Mouse (Mus musculus): ENCODE data around the gene Serinc5.
A peak's percentile ranks its signal among the peaks of the same experiment; 100 is the strongest.
"Not testable (repeated sequence)": the region's sequence is repeated elsewhere in the genome, so short reads cannot be mapped to it uniquely, and the experiment has no call there.

Serinc5 gene

DNA sequence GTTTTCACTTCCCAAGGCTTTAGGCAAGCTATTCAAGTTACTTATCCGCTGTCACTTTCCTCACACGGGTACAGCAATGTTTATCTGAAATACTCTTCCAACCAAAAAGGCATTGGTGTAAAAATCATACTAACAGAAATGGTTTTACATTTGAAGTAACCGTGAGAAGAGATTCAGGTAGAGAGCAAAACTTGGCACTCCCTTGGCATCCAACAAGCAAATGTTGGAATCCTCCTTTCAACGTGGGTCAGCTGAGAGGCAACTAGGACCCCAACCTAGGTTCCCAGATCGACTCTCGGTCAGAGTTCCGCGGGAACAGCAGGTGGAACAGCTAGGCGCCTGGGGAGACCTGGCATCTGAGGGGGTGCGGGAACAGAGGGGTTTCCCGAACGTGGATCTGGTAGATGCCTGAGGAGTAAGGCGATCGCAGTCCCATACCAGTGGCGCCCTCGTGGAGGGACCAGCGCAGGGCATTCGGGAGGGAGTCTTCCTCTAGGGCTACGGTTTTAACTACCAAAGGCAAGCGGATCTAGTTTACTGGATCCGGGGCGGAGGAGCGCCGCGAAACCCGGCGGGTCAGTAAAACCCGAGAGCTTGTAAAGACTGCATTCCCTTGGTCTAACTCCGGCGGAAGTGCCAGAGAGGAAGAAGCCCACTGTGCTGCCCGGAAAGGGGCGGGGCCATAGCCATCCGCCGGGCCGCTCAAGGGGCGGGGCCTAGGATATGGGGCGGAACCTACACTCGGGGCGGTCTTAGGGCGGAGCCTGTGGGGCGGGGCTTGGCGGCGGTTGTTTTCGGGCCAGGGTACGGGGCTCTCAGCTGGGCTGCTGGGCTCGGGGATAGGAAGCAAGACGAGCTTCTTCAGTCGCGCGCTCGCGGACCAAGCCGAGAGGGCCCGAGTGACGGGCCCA lies at the start of gene Serinc5:
Serinc5 (plus strand) TSS at position 781 of the 911 bp plus-strand sequence.
- DNase-seq (ENCODE audit: low read depth), result peak; percentile 95

GRCm38 (mm10) chr13:92576072-92576471 lies 34.8 kb upstream of the Serinc5 start, which contains the start of gene Spz1:
TSS of gene Spz1 (minus strand) at chr13:92576172.
- no peak for DNase-seq (ENCODE audit: low read depth)

DNA sequence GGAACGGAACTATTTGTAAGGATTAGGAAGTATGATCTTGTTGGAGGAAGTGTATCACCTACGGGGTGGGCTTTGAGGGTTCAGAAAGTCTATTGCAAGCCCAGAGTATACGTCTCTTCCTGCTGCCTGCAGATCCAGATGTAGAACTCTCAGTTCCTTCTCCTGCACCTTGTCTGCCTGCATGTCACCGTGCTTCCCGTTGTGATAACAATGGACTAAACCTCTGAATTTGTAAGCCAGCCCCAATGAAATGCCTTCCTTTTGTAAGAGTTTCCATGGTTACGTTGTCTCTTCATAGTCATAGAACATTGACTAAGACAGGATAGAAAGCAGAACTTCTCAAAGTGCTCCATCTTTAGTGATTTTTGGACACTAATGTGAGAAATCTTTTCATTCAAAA lies 34.2 kb upstream of the Serinc5 start:
- no peak for DNase-seq (ENCODE audit: low read depth)

- DNase-seq (ENCODE audit: low read depth), result no peak
Measured at GRCm38 (mm10) chr13:92578210-92578609, 32.7 kb upstream of the Serinc5 start.

DNA sequence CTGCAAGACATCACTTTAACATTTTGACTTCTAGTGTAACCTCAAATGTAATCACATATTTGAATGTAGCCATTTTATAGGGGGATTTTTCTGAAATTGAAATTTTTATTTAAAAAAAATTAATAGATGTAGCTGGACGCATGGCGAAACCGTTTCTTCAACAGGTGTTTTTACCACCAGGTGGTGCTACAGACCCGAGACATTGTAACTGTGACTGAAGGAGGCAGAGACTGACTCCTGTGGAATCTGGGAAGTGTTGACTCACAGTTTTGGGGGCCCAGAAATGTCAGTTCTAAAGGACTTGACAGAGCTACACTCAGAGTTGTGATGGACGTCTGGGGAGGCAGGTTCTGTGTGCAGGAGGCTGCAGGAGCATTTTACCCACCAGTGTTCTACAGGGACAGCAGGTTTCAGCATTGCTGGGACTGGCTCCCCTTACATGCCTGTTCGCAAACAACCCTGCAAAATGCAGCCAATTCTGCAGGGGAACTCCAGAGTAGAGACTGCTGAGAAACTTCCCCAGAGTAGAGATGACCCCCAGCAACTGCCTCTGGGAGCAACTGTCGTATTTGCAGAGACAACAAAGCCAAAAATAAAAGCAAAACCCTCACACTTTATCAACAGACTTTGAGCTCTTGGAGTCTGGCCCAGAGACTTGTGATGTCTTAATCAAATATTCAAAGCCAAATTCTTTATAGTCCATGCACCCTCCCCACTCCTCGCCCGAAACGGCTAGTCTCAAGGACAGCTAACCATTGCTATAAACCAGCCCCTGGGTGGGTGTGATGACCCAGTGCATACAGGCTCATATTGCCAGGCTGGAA lies 30.5 kb upstream of the Serinc5 start:
- DNase-seq (ENCODE audit: low read depth), result peak; percentile 90

DNA sequence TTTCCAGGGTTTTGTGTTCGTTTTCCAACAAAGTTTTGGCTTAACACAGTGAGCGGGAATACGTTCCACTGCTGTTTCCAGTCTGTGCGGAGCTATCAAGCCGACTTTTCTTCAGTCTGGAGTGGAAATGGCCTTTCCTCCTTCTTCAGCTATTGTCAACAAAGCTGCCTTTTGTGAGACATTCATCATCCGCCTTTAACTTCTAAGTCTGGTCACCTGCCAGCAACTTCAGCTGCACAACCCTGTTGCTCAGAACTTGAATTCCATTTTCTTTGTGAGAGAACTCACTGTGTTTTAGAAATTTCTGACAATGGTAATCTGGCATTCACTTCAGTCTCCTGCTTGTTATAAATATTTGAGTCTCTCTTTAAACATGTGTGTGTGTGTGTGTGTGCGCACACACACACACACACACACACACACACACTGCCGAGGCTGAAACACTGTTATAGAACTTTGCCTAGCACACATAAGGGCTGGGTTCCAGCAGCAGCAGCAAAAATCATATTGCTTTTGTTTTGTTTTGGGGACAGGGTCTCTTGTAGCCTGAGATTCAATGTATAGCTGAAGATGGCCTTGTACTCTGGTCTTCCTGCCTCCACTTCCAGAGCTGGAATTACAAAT lies 26.7 kb upstream of the Serinc5 start:
- DNase-seq (ENCODE audit: low read depth), result peak; percentile 49

DNA sequence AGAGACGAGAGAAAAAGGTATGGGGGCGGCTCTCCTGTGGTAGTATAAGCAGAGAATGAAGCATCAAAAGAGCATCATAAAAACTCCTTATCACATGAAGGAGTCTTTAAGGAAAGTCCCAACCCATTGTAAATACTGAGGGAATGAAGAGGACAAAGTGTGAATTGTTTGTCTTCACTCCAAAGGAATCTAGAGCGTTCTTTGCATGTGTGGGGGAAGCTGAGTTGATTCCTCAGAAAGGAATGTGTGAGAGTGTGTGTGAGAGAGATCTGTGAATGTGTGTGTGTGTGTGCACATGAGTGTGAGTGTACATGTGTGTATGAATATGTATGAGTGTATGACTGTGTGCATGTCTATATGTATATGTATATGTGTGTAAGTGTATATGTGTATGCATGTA lies 22.2 kb upstream of the Serinc5 start:
- no peak for DNase-seq (ENCODE audit: low read depth)

- peak; percentile 8 for DNase-seq (ENCODE audit: low read depth)
Measured at GRCm38 (mm10) chr13:92589255-92589654, 21.6 kb upstream of the Serinc5 start.

DNA sequence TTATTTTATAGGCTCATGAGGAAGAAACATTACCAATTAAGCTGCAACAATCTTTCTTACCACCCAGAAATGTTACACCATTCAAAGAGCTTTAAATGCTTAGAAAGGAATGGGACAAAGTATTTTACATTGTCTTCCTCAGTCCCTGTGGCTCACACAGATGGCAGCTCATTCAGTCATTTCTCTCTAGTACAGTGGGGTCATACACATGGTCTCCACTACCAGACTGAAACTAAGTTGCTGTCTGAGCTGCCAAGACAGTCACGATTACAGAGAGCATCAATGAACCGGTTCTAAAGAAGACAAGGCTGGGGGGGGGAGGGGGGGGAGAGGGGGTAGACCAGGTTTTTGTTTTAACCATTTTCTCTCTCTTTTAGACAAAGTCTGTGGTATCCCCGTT lies 19.7 kb upstream of the Serinc5 start:
- no peak for DNase-seq (ENCODE audit: low read depth)

GRCm38 (mm10) chr13:92592268-92592785 lies 18.6 kb upstream of the Serinc5 start:
- no peak for DNase-seq (ENCODE audit: low read depth)

DNA sequence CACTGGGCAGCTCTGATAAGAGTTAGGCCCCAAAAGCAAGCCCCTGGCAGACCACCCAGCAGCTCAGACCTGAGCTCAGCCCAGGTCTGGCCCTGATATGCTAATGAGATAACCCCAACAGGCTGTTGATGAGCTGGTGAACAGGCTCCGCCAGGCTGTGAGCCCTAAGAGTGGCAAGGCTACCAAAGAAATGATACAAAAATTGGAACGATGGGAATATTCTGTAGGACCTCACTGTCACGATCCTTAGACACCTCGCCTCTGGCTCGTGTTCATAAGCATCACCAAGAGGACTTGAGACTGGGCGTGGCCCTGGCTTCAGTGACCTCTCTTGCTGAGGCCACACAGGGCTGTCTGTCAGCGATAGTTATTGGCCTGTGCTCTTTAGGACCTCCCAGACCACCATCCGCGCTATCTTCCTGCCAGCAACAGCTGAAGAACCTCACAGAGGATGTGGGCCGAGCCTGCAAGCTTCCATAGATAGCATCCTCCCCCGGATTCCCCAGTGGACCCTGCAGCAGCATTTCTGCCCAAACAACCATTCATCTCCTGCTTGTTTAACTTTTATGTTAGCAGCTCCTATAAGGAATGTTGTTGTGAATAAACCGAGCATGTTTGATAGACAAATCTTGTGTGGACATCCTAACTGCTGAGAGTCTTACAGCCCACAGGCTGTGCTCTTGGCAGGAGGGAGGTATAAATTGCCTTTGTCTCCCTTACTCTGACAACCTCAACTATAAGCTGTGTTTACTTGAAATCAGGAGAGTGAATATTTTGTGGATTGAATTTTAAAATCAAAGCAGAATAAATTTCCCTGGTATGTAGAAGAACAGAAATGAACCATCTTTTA lies 17.9 kb upstream of the Serinc5 start:
- DNase-seq (ENCODE audit: low read depth), result no peak

GRCm38 (mm10) chr13:92593731-92594396 lies 17.0 kb upstream of the Serinc5 start:
- DNase-seq (ENCODE audit: low read depth), result no peak

DNA sequence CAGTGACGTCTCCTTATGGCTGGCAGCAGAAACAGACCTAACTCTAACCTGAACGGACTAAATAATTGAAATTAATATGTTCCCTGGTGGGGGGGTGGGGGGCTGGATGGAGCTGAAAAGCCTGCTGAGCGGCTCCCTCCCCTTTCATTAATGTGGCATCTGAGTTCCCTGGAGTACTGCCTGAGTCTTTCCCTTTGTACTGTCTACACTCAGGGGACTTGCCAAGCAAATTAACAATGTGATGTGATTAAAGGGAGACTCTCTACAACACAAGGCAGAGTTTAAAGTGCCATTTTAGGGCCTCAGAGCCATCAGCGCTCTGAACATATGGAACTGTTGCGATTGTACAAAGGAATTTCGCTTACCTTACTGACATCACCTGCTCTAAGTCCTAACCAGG lies 16.4 kb upstream of the Serinc5 start:
- no peak for DNase-seq (ENCODE audit: low read depth)

GRCm38 (mm10) chr13:92594907-92595306 lies 16.0 kb upstream of the Serinc5 start:
- no peak for DNase-seq (ENCODE audit: low read depth)

GRCm38 (mm10) chr13:92595424-92595823 lies 15.5 kb upstream of the Serinc5 start:
- DNase-seq (ENCODE audit: low read depth), result no peak

- not testable (repeated sequence) for DNase-seq (ENCODE audit: low read depth)
Measured at GRCm38 (mm10) chr13:92605306-92605705, 5.6 kb upstream of the Serinc5 start.

- no peak for DNase-seq (ENCODE audit: low read depth)
Measured at GRCm38 (mm10) chr13:92609486-92610310, 1.2 kb upstream of the Serinc5 start.

DNA sequence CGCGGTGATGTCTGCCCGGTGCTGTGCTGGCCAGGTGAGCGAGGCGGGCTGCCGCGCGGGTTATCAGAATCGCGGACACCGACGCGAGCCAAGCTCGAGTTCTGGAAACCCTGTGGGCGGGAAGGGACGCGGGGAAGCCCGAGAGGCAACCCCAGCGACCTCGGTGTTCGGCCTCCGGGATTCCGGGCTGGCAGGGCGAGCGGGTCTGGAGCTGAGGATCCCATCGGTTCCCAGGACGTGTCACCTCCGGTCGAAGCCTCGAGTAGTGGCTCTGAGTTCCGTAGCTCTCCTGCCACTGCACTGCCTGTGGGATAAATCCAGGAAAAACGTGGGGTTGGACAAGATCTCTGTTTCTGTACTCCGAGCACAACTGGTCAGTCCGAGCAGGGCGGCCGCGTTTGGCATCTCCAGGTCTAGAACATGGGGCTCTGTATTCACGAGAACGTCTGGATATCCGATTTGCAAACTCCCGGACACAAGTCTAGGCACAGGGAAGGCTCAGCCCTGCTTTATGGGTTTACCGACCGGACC lies 428 bp downstream of the Serinc5 start:
- DNase-seq (ENCODE audit: low read depth), result peak; percentile 52

DNA sequence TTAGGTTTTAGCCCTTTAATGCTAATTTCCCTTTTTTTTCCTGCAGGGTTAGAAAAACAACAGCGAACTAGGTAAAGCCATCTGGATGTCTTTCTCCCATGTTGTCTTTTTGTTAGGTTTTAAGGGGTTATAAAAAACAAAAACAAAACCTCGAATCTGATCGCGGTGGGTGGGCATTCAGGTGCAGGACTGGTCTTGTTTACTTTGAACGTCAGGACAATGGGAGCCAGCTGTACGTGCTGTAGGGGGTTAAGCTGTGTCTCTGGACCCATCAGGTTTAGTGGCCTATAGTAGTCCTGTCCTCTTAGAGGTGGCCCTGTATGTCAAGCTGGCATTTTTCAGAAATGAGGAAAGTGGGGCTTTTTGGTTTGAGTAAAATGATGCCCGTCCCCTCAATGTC lies 1.0 kb downstream of the Serinc5 start:
- no peak for DNase-seq (ENCODE audit: low read depth)

Data from NIH3T3 (cell line).